Mouse (Mus musculus) megakaryocyte progenitor cell, adult 5-6 weeks (primary cell): ENCODE results near the gene Agbl1. TPM values are rescaled to one million over a fixed set of nuclear protein-coding genes. Genes with fewer than 3 reads are reported as not detected.

Experiments
- ATAC-seq: replicated peaks from 2 replicates; pipeline ENCODE4 v1.8.0; 2016; ENCODE audit warnings: mild to moderate bottlenecking, moderate TSS enrichment, inconsistent platforms; ENCODE audit not compliant: poor library complexity
- total RNA-seq, 2 experiments: library from RNA; stranded (forward) in 1 of 2; stranded (reverse) in 1 of 2; fragments of 157-497, 149-512 nt in 1 of 2; fragments of 200-1000 nt in 1 of 2; gene quantifications; 2 replicates each; pipeline versions ENCODE4 v1.2.3 to v1.2.4; 2015 to 2017

Agbl1 gene
- total RNA-seq, 2 experiments from 2014 or later: not detected

GRCm38 (mm10) chr7:76389240-76389639, 159.6 kb downstream of the Agbl1 start:
- ATAC-seq: no peak

GRCm38 (mm10) chr7:76392296-76392940, 162.7 kb downstream of the Agbl1 start:
- peak; percentile 62 for ATAC-seq

- peak; percentile 93 for ATAC-seq
These were observed 163.5 kb downstream of the Agbl1 start for GRCm38 (mm10) chr7:76392941-76393817.

- ATAC-seq: peak; percentile 71
These were observed 178.4 kb downstream of the Agbl1 start for GRCm38 (mm10) chr7:76407930-76408557.

- ATAC-seq: no peak
These were observed 179.3 kb downstream of the Agbl1 start for GRCm38 (mm10) chr7:76409020-76409419.

- no peak for ATAC-seq
These were observed 180.9 kb downstream of the Agbl1 start for GRCm38 (mm10) chr7:76410403-76411180.

DNA sequence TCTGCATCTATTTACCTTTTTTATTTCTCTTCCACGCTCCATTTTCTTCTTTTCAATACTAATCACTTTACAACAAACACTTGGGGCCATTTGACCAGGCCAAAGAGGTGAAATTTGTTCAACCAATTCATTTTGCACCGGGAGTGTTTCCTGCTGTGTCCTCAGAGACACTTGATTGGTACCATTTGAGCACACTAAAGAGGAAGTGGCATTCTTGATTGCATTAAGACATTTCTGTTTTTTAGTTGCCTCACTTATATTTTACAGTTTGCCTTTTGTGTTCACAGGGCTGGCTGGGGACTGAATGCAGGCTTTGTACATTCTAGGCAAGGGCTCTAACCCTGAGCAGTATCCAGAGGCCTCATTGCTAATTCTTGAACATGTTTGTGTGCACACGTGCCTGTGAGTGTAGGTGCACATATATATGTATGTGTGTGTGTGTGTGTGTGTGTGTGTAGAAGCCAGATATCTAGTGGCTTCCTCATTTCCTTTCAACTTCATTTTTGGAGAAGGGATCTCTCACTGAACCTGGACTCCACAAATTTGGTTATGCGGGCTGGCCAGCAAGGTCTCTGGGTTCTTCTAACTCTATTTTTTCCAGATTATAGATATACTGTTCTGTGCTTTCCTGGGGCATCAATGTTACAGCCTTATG, 182.4 kb downstream of the Agbl1 start:
- peak; percentile 81 for ATAC-seq

GRCm38 (mm10) chr7:76416084-76416597, 186.5 kb downstream of the Agbl1 start:
- no peak for ATAC-seq

- no peak for ATAC-seq
These were observed 208.9 kb downstream of the Agbl1 start for GRCm38 (mm10) chr7:76438581-76438980.

DNA sequence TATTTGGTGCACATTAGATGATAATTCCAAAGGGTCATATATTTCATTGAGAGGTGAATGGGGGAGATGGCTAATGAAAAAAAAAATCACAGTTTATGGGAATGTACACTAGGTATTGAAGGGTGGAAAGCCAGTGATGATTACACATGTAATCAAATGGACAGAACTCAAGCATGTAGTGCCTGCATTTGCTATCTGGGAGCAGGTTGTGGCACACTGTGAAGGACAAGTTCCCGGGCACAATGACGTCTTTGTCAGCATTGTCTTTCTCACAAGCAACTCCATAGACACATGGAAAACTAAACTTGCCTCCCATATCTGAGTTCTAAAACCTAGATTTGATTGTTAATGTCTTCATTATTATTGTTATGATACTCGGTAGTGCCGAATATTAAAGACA, 209.3 kb downstream of the Agbl1 start:
- no peak for ATAC-seq

DNA sequence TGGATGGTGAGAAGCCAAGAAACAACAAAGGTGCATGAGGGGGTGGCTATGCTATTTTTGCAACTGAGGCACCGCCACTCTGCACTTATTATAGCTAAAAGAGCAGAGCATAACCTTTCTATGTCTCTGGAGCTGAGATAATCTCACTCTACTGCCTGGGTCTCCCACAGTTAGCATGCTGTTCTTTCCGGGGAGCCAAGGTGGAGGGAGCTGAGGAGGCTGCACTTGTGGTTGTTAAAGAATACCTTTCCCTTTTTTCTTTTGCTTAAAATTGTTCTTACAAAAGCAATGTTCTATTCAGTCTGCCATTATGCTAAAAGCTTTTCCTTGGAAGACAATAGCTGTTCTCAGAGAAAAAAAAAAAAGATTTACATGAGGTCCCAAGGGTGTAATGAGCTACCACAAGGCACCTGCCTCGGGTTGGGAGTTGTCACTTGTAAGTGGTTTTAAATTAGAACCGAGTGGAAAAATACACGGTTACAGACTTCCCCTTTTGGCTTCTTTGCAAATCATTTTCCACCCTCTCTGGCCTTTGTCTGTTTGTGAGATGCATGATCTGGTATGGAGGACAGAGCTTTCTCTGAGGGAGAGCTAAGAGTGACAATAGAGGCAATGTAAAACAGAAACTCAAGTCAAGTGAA, 232.8 kb downstream of the Agbl1 start:
- 0 out of 2 replicates have a peak, but pooled peaks have one; percentile 42 for ATAC-seq

DNA sequence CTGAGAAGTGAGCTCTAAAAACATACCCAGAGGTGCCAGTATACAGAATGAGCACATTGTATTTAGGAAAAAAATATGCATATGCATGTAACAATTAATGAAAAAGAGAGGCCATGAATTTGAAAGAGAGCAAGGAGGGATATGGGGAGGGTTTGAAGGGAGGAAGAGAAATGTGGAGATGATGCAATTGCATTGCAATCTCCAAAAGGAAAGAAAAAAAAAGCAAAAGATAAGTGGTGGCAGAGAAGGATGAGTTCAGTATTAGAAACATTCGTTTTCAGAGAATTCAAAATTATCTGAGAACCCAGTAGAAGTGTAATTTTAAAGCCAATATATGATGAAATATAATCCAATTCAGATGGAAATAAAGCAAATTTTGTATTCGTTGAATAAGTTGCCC, 236.7 kb downstream of the Agbl1 start:
- no peak for ATAC-seq

GRCm38 (mm10) chr7:76474233-76474632, 244.5 kb downstream of the Agbl1 start:
- ATAC-seq: no peak

DNA sequence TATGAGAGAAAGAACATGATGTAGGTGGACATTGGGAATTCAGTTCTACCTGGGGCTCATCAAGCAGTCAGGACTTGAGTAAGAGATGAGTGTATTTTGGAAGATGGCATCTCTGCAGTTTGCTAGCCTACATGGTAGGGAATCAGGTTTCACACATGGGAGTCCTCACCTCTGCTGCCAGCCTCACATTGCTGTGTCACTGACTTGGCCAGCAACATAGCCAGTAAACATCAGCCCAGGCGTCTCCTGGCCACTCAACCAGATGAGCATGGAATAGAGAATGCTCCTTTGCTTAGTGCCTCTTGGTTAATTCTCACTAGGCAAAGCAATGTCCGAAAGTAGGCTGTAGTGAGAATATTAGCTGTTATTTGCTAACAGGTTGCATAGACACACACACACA, 255.9 kb downstream of the Agbl1 start:
- no peak for ATAC-seq

DNA sequence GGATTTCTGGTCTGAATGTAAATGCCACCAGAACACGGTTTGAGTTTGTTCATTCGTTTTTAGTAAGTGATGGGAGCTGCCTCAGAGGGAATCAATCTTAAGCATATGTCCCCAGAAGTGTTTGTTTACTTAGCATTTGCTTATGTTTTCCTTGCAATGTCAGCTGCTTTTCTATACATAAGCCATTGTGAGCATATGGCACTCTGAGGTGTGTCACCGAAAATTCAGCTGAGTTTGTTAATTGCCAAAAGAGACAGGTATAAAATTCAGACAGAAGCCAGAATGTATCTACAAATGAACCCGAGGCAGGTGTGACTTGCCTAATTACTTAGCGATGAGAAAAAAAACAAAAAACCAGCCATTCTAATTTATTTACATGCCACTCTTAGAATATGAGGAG, 257.8 kb downstream of the Agbl1 start:
- ATAC-seq: no peak

DNA sequence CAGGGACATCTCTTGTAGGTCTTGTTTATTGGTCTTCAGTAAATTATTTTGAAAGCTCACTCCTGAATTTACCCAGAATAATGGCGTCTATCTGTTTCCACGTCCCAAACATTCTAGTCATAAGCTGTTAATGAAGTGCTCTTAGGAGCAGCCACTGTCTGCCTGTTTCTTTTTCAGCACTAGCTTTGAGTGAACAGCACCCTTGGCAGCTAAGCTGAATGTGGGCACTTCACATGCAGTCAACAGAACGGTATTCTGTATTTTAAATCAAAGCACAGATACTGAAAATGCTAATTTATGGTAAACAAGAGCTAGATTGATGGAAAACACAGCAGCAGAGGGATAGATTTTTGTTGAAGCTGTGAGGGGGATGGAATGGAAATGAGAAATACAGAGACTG, 294.6 kb downstream of the Agbl1 start:
- no peak for ATAC-seq

DNA sequence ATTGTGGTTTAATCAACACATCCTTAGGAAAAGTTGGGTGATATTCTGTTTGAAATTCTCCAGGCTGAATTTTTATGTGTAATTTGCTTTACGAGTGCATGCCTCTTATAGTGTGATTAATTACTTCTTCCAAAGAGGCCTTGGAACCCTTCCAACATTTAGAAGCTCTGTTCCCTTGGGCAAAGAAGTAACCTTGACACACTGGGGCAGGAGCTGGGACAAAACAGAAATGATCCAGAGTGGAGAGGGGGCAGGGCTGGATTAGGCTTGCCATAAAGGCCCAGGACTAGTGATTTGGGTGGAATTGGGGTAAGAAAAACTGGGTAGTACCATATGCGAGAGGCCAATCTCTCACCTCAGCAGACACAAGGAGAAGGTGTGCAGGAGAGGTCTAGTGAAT, 316.8 kb downstream of the Agbl1 start:
- ATAC-seq: no peak

DNA sequence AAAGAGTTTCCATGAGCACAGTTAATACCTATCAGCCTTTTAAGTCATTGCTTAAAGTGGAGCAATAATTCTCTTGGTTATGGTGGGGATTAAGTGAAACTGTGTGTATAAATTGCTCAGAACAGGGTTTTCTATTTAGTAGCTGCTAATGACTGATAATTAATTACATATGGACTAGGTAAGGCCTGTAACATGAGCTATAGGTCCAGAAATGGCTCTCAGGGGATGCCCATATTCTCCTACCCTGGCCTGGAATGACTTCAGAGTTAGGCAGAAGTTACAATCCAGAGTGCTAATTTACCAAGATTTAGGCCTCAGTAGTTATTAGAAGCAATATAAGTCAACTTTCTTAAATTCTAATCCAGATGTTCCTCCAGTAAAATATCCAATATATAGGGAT, 317.6 kb downstream of the Agbl1 start:
- ATAC-seq: no peak

DNA sequence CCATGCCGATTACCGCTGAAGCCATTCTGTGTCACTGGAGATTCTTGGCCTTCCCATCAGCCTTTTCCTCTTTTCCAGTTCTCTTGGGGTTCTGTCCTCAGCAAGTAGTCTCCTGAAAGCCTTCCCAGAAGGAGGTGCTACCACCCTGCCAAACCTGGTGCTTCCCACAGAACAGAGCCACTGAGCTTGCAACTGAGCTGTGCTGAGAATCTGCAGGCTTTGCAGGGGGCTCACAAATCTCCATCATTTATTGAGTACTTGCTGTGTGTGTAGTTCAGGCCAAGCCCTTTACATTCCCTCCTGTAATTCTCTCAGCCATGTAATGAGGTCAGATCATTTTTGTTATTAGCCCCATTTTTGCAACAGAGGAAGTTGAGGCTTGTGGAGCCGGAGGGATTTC, 322.2 kb downstream of the Agbl1 start:
- ATAC-seq: no peak
